Mouse (Mus musculus): ENCODE data around the gene Gnmt. TPM values are rescaled to one million over a fixed set of nuclear protein-coding genes. Genes with fewer than 3 reads are reported as not detected.

The Gnmt gene
- total RNA-seq, 2 experiments from 2014 or later = 1.8 to 3.1 TPM

DNA sequence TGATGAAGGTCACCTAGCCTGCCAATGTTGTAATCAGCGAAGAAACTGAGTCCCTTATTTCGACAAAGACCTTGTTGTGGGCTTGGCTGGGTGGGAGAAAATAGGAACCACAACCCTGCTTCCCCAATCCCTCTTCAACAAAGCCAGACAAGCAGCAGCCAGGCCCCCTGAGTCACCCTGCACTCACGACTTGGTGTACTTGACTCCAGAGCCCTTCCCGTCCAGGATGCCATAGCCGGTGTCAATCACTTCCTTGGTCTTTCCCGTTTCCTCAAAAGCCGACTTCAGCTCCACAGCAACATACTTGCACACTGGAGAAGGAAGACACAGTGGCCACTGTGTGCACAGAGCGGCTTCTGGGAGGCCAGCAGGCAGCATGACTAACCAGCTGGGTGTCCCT is 18.3 kb upstream of the Gnmt start:
- DNase-seq = no peak
- intact Hi-C loops (cut with DNase I) = no loop called here

- no peak for DNase-seq
- intact Hi-C loops (cut with DNase I) = no loop called here
Observed at GRCm38 (mm10) chr17:46745506-46745905, 16.5 kb upstream of the Gnmt start.

GRCm38 (mm10) chr17:46742986-46743385 is 14.0 kb upstream of the Gnmt start:
- no peak for DNase-seq
- intact Hi-C loops (cut with DNase I) = no loop called here

DNA sequence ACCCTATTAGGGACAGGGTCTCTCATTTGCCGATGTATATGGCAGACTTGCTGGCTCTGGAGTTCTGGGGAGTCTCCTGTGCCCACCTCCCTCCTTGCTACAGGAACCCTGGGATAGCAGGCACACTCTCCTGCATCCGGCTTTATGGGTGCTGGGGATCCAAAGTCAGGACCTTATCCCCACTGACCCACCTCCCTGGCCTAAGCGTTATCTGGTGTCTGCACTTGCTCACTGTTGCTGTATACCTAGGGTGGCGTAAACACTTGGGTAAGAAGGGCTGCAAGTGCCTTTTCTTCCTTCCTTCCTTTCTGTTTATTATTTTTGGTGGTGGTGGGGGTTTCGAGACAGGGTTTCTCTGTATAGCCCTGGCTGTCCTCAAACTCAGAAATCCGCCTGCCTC is 12.3 kb upstream of the Gnmt start:
- intact Hi-C loops (cut with DNase I) = no loop called here
- no peak for DNase-seq

GRCm38 (mm10) chr17:46736160-46736559 is 7.2 kb upstream of the Gnmt start:
- intact Hi-C loops (cut with DNase I) = no loop called here
- DNase-seq = peak in 1 of 2 experiments; percentile 37

GRCm38 (mm10) chr17:46735287-46735686 is 6.3 kb upstream of the Gnmt start:
- intact Hi-C loops (cut with DNase I) = no loop called here
- no peak for DNase-seq

GRCm38 (mm10) chr17:46734055-46734454 is 5.1 kb upstream of the Gnmt start:
- intact Hi-C loops (cut with DNase I) = no loop called here
- DNase-seq = no peak

- no peak for DNase-seq
- intact Hi-C loops (cut with DNase I) = no loop called here
Observed at GRCm38 (mm10) chr17:46728496-46728895, 472 bp downstream of the Gnmt start.

DNA sequence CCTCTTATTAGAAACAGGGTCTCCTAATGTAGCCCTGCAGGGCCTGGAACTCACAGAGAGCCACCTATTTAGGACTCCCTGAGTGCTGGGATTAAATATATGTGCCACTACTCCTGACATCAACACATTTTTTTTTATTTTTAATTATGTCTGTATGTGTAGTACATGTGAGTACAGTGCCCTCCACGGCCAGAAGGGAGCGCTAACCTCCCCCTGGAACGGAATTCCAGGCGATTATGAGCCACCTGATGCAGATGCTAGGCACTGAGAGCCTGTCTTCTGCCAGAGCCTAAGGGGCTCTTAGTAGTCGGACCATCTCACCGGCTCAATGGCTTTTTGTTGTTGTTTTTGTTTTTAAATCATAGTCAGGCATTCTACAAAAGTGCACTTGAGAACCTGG is 947 bp downstream of the Gnmt start:
- no peak for DNase-seq
- intact Hi-C loops (cut with DNase I) = no loop called here

DNA sequence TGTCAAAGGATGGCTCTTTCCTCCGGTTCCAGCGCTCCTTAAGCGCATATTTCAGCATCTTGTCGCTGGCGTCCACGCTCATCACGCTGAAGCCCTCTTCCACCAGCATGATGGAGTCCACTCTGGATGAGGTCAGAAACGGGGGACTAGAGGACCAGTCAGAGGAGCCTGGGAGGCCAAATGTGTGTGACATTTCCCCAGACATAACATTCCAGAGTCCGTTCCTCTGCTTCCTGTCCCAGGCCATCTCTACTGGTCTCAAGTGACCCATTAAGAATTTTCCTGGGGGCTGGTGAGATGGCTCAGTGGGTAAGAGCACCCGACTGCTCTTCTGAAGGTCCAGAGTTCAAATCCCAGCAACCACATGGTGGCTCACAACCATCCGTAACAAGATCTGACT is 1.7 kb downstream of the Gnmt start:
- no peak for DNase-seq
- intact Hi-C loops (cut with DNase I) = no loop called here

GRCm38 (mm10) chr17:46725731-46726645 is 3.0 kb downstream of the Gnmt start:
- DNase-seq = no peak
- intact Hi-C loops (cut with DNase I) = loop anchor here (2.0 kb wide), 1 partner anchor 199 kb away; no protein-coding TSS in a partner anchor

DNA sequence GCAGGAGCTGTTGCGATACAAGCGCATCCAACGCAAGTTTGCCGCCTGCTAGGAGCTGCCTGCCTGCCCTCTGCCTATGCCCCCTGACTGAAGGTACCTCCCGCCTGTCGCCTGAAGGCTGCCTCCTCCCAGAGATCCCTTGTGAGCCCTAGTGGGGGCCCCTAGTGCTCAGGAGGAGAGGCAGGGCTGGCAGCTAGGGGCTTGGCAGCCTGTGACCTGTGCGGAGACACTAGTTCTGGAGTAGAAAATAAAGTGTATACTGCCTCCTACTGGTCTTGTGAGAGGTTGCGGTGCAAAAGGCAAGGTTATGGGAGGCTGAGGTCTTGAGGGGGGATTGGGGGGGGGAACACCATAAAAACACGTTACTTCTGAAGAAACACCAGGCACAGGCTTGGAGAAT is 3.7 kb downstream of the Gnmt start:
- intact Hi-C loops (cut with DNase I) = loop anchor here (2.0 kb wide), 1 partner anchor 198 kb away; no protein-coding TSS in a partner anchor
- no peak for DNase-seq

GRCm38 (mm10) chr17:46724477-46725084 is 4.4 kb downstream of the Gnmt start:
- DNase-seq = no peak
- intact Hi-C loops (cut with DNase I) = loop anchor here (2.0 kb wide), 1 partner anchor 198 kb away; no protein-coding TSS in a partner anchor

- intact Hi-C loops (cut with DNase I) = no loop called here
- no peak for DNase-seq
Observed at GRCm38 (mm10) chr17:46721077-46721476, 7.9 kb downstream of the Gnmt start.

DNA sequence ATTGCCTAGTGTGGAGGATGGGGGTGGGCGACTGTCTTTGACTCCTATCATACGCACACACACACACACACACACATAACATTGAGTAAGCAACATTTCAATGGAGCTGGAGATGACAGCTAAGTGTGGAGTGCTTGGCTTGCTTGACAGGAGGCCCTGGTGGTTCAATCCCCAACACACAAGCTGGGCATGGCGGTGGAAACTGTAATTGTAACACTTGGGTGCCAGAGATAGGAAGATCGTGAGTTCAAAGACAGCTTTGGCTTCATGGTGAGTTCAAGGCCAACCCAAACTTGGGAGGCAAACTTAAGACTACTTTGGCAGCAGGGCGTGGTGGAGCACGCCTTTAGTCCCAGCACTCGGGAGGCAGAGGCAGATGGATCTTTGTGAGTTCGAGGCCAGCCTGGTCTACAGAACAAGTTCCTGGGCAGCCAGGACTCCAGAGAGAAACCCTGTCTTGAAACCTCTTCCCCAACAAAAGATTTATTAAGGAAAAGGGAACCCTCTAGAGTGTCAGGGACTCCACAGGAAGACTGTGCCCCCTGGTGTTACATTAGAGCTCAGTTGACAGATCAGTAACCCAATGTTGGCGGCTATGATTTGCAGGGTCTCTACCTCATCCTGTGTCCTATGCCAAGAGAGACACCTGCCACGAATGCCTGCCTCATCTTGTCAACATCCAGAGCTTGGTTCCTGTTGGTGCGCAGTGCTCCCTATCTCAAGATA is 14.0 kb downstream of the Gnmt start:
- intact Hi-C loops (cut with DNase I) = loop anchor here (2.0 to 5.0 kb wide), 3 partner anchors 64 to 163 kb away; partner anchors contain the start of gene Cul7

GRCm38 (mm10) chr17:46713849-46714248 is 15.1 kb downstream of the Gnmt start:
- intact Hi-C loops (cut with DNase I) = loop anchor here (2.0 to 5.0 kb wide), 4 partner anchors 33 to 162 kb away; partner anchors contain the start of genes Cul7 and Klhdc3
- DNase-seq = no peak

More for the DNA sequence above, 14.0 kb downstream of the Gnmt start:
- no peak for DNase-seq

- intact Hi-C loops (cut with DNase I) = loop anchor here (2.0 to 5.0 kb wide), 2 partner anchors 32 to 160 kb away; partner anchors contain the start of gene Klhdc3
- no peak for DNase-seq
Observed at GRCm38 (mm10) chr17:46712442-46712841, 16.5 kb downstream of the Gnmt start.

GRCm38 (mm10) chr17:46711612-46712271 is 17.2 kb downstream of the Gnmt start:
- intact Hi-C loops (cut with DNase I) = loop anchor here (2.0 to 5.0 kb wide), 2 partner anchors 31 to 159 kb away; partner anchors contain the start of gene Klhdc3
- DNase-seq = peak; percentile 47 to 52

- peak; percentile 92 to 93 for DNase-seq
- intact Hi-C loops (cut with DNase I) = loop anchor here (5.0 kb wide), 1 partner anchor 159 kb away; no protein-coding TSS in a partner anchor
Observed at GRCm38 (mm10) chr17:46710959-46711597, 17.9 kb downstream of the Gnmt start, which contains the start of gene Pex6. Gene Pex6, plus strand, starts transcription at chr17:46711463.
